Mouse (Mus musculus) myocyte (in vitro differentiated cells): Measurements from ENCODE around the gene Gm16181. TPM values are rescaled to one million over a fixed set of nuclear protein-coding genes. Genes with fewer than 3 reads are reported as not detected.

ENCODE experiments used
- H3K27me3 ChIP-seq: one replicate; pipeline ENCODE4 v1.6.1; 2011; ENCODE audit not compliant: control insufficient read depth, insufficient read depth, insufficient read length
- H3K36me3 ChIP-seq: one replicate; pipeline ENCODE4 v1.6.1; 2011; ENCODE audit not compliant: control insufficient read depth, insufficient read depth
- H3K4me2 ChIP-seq: one replicate; pipeline ENCODE4 v1.6.1; 2011; ENCODE audit warnings: low read depth, control low read depth
- H3K4me3 ChIP-seq: one replicate; pipeline ENCODE4 v1.5.1; 2011; ENCODE audit warnings: mild to moderate bottlenecking, control low read depth, moderate library complexity
- H3K79me2 ChIP-seq: one replicate; pipeline ENCODE4 v1.6.1; 2011; ENCODE audit not compliant: control insufficient read depth, insufficient read depth
- H3ac ChIP-seq: one replicate; pipeline ENCODE4 v1.6.1; 2011; ENCODE audit not compliant: control insufficient read depth, insufficient read length
- CEBPB ChIP-seq: IDR thresholded peaks from 2 replicates; pipeline ENCODE4 v1.6.1; 2011; ENCODE audit warnings: mild to moderate bottlenecking, moderate library complexity; ENCODE audit not compliant: poor library complexity, insufficient read depth, severe bottlenecking
- E2F4 ChIP-seq: IDR thresholded peaks from one replicate; pipeline ENCODE4 v1.6.1; 2011; ENCODE audit warnings: mild to moderate bottlenecking, control low read depth, moderate library complexity; ENCODE audit not compliant: insufficient read depth
- MAX ChIP-seq: IDR thresholded peaks from one replicate; pipeline ENCODE4 v1.6.1; 2011; ENCODE audit warnings: low read depth, mild to moderate bottlenecking, control low read depth
- MYOD1 ChIP-seq, 3 experiments: IDR thresholded peaks; one replicate each; pipeline ENCODE4 v1.6.1; 2011; ENCODE audit warnings: control low read depth in 2 of 3, low read depth in 2 of 3, mild to moderate bottlenecking in 2 of 3, moderate library complexity in 1 of 3; ENCODE audit not compliant: insufficient read length in 2 of 3, control insufficient read depth in 1 of 3
- MYOG ChIP-seq, 3 experiments: IDR thresholded peaks; one replicate each; pipeline ENCODE4 v1.6.1; 2011; ENCODE audit warnings: control low read depth in 2 of 3, low read depth in 2 of 3, mild to moderate bottlenecking in 2 of 3; ENCODE audit not compliant: insufficient read length in 2 of 3, control insufficient read depth in 1 of 3, insufficient read depth in 1 of 3
- POLR2A ChIP-seq: IDR thresholded peaks from one replicate; pipeline ENCODE4 v1.6.1; 2011; ENCODE audit warnings: low read depth, mild to moderate bottlenecking, control low read depth, moderate library complexity; ENCODE audit not compliant: insufficient read length
- POLR2AphosphoS2 ChIP-seq: IDR thresholded peaks from one replicate; pipeline ENCODE4 v1.6.1; 2011; ENCODE audit warnings: low read depth, control low read depth; ENCODE audit not compliant: insufficient read length
- REST ChIP-seq: IDR thresholded peaks from one replicate; pipeline ENCODE4 v1.6.1; 2011; ENCODE audit warnings: mild to moderate bottlenecking, control low read depth, moderate library complexity; ENCODE audit not compliant: insufficient read depth, insufficient read length
- SRF ChIP-seq: IDR thresholded peaks from one replicate; pipeline ENCODE4 v1.6.1; 2011; ENCODE audit warnings: low read depth; ENCODE audit not compliant: control insufficient read depth, insufficient read length
- TCF12 ChIP-seq: IDR thresholded peaks from one replicate; pipeline ENCODE4 v1.6.1; 2011; ENCODE audit warnings: mild to moderate bottlenecking, control low read depth; ENCODE audit not compliant: poor library complexity, insufficient read depth, severe bottlenecking
- TCF3 ChIP-seq: IDR thresholded peaks from one replicate; pipeline ENCODE4 v1.6.1; 2011; ENCODE audit warnings: low read depth, control low read depth; ENCODE audit not compliant: insufficient read length
- USF1 ChIP-seq: IDR thresholded peaks from one replicate; pipeline ENCODE4 v1.6.1; 2011; ENCODE audit warnings: low read depth, mild to moderate bottlenecking, control low read depth, moderate library complexity
- polyA plus RNA-seq: library from polyadenylated mRNA; unstranded; fragments of >200 nt; fragmentation: generic; extraction: Trizol; gene quantifications from one replicate; pipeline ENCODE4 v1.2.1, GENCODE M21; 2012; ENCODE audit warnings: missing spikeins

The Gm16181 gene
- polyA plus RNA-seq, 1 experiment, result 0.18 TPM

DNA sequence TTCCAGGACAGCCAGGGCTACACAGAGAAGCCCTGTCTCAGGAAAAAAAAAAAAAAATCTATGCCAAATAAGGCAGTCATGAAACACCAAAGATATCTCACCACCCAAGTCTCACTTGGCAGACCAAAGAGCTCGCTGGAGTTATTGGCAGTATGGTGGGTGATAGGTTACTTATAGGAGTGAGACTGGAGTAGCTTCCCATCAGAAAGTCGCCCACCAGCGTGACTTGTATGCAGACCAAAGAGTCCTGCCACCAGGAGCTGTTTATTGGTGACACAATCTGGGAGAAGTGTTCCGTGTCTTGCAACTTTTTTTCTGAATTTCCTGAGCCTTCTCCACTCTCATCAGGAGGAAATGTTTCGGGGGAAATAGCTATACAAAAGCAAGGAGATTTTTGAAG is 19.1 kb downstream of the Gm16181 start:
- H3K79me2 ChIP-seq, result peaks cover 30% of the 10 kb centered on the region
- peaks cover 14% of the 10 kb centered on the region for H3K36me3 ChIP-seq
- no peak overlapping the region for H3ac ChIP-seq
- no peak overlapping the region for H3K4me3 ChIP-seq
- H3K27me3 ChIP-seq, result no peaks in the 10 kb centered on the region
- H3K4me2 ChIP-seq, result no peak overlapping the region
- no peak for TF ChIP-seq MYOD1 (IDR thresholded peaks at IDR 0.05; ENCODE audit: control insufficient read depth in 1 of 3, insufficient read length in 2 of 3, low read depth in 2 of 3)

DNA sequence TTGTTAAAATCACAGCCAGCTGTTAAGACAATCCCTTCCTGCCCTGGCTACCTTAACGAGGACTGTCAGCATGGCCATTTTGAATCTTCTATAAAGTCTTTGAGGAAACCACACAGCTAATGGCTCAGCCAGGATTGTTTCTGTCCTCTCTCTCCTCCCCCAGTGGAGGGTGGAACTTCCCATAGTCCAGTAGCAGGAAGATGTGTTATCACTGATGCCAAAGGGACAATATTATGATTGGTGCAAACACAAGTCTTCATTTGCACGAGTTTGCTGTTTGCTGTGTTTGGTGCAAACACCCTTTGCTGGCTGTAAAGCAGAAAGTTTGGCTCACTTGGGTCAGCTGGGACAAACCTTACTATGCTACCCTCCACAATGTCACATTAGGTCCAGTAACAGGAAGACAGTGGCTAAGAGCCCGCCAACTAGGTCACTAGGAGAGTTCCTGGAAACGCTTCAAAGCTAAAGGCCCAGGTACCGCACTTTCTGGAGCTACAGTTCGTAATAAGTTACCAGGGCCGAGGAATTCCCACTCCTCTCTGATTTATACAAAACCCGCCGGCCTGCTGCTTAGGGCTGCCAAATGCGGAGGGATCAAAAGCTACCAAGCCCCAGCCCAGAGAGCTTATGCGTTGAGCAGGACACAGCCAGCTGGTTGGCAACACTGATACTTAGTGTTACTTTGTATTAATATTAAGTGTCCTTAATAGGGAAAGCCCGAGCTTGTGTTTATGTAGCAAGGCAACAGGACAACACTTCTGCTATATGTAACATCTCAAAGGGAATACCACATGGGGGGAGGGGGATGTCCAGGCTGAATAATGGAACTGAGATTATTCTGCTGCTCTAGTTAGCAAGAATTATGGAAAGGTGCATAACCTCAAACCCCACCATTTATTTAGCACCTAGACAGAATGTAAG is 20.0 kb downstream of the Gm16181 start:
- Histone ChIP-seq H3K4me3 (peak overlapping the region; percentile 96), H3K79me2 (peaks cover 38% of the 10 kb centered on the region), H3K4me2 (peak overlapping the region; percentile 85), H3K27me3 (no peaks in the 10 kb centered on the region), H3ac (no peak overlapping the region), H3K36me3 (peaks cover 23% of the 10 kb centered on the region)
- TF ChIP-seq MAX (no peak), SRF (no peak), CEBPB (no peak), REST (no peak), TCF12 (no peak), TCF3 (no peak), USF1 (no peak), MYOD1 (IDR thresholded peaks at IDR 0.05; ENCODE audit: control insufficient read depth in 1 of 3, insufficient read length in 2 of 3, low read depth in 2 of 3) (no peak), POLR2AphosphoS2 (no peak), E2F4 (no peak), POLR2A (no peak), MYOG (IDR thresholded peaks at IDR 0.05; ENCODE audit: control insufficient read depth in 1 of 3, insufficient read depth in 1 of 3, insufficient read length in 2 of 3, low read depth in 2 of 3) (no peak)

DNA sequence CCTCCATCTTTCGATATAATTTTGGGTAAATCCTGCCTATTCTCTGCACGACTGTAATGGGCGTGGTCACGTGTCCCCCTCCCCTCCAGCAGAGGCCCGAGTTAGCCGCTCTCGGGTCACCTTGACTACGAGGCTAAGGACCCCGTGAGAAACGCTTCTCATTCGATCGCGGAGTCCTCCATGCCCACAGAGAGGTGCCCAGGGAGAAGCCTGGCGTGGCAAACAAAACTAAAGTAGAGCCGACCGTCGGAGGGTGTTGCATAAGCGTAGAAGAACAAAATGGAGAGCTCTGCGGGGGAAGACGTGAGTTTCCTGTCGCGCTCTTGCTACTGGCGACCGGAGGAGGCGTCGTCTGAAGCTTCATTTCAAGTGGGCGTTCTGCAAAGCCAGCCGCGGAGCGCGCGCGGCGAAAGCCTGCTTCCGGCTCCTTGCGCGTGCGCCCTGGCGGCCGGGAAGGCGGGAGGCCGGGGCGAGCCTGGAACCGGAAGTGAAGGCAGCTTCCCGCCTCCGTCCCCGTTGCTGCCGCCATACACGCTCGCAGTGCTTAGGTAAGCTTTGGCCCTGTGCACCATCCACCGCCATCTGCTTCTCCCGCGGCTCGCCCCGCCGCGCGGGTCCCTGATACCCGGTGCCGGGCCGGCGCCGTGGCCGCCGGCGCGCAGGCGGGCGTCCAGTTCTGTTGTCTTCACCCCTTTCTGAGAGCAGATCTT is 20.8 kb downstream of the Gm16181 start, which contains the start of gene Ddx39b:
Gene Ddx39b, plus strand, starts transcription at position 442 of the 710 bp plus-strand sequence.
- TF ChIP-seq SRF (no peak), E2F4 (peak; percentile 60), MYOG (IDR thresholded peaks at IDR 0.05; ENCODE audit: control insufficient read depth in 1 of 3, insufficient read depth in 1 of 3, insufficient read length in 2 of 3, low read depth in 2 of 3) (no peak), REST (peak; percentile 60), MAX (peak; percentile 94), POLR2A (peak; percentile 98), USF1 (peak; percentile 96), TCF3 (no peak), CEBPB (no peak), MYOD1 (IDR thresholded peaks at IDR 0.05; ENCODE audit: control insufficient read depth in 1 of 3, insufficient read length in 2 of 3, low read depth in 2 of 3) (no peak), TCF12 (no peak), POLR2AphosphoS2 (peak; percentile 97)
- Histone ChIP-seq H3ac (peak within 1 kb of the TSS; percentile 67), H3K4me3 (peak within 1 kb of the TSS; percentile 96), H3K4me2 (peak within 1 kb of the TSS; percentile 94), H3K27me3 (no peaks in the 10 kb centered on the region), H3K36me3 (peaks cover 30% of the 10 kb centered on the region), H3K79me2 (peaks cover 46% of the 10 kb centered on the region)

DNA sequence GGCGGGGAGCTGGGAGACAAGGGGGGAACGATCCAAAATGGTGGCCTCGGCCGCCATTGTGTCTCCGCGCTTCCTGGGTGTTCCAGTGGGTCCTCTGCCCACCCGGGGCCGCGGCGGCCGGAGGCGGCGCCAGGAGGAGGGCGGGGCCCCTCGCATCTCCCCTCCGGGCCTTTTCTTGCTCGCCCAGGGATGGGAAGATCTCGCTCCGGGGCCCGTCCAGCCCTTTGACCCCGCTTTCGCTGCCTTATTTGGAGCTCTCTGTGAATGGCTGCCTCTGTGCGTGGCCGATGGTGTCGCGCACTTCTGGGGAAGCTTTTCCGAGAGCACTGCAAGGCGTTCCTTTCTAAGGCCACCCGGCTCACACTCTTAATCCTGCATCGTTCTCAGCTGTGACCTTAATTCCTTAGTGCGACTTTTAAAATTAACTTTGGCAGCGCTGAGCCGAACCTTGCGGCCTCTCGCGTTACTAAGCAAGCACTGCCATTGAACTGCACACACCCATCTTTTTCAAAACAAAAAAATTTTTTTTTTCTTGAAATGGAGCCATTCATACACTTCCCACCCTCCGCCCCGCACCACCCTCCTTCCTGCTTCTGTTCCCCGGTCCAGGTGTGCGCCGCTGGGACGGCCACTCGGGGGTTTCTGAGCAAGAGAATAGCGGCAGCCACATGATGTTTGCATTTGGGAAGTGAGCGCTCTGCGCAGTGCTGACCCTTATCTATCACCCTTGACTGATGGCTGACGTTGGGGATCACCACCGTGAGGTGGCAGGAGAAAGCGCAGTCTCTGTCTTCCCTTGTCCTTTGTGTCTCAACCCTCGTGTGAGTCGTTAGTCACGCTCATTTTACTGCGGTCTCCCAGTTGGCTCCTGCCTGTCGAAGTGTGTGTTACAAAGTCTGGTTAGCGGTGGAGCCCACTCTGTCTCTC is 21.6 kb downstream of the Gm16181 start:
- H3K4me2 ChIP-seq, result peak overlapping the region; percentile 94
- peak overlapping the region; percentile 96 for H3K4me3 ChIP-seq
- H3ac ChIP-seq, result peak overlapping the region; percentile 67
- H3K36me3 ChIP-seq, result peaks cover 38% of the 10 kb centered on the region
- no peaks in the 10 kb centered on the region for H3K27me3 ChIP-seq
- H3K79me2 ChIP-seq, result peaks cover 54% of the 10 kb centered on the region
- TF ChIP-seq POLR2A (peak; percentile 52), POLR2AphosphoS2 (peak; percentile 74), TCF3 (no peak), MAX (no peak), SRF (peak; percentile 84), TCF12 (no peak), USF1 (no peak), MYOG (IDR thresholded peaks at IDR 0.05; ENCODE audit: control insufficient read depth in 1 of 3, insufficient read depth in 1 of 3, insufficient read length in 2 of 3, low read depth in 2 of 3) (no peak), MYOD1 (IDR thresholded peaks at IDR 0.05; ENCODE audit: control insufficient read depth in 1 of 3, insufficient read length in 2 of 3, low read depth in 2 of 3) (no peak), CEBPB (no peak), E2F4 (no peak), REST (no peak)
